Mouse (Mus musculus) CH12.LX (cell line): ENCODE results near the gene Dclk3.

Experiments used
- CTCF ChIP-seq, 2 experiments: IDR thresholded peaks in 1 of 2; conservative IDR thresholded peaks in 1 of 2; 2 replicates each; pipeline ENCODE4 v1.5.1; 2011 to 2012; ENCODE audit warnings: low read depth in 2 of 2, low read length in 2 of 2, improper control_type of control experiment in 1 of 2, inconsistent platforms in 1 of 2, mild to moderate bottlenecking in 1 of 2, moderate library complexity in 1 of 2
- E2F4 ChIP-seq: IDR thresholded peaks from 2 replicates; pipeline ENCODE4 v1.6.1; 2011; ENCODE audit warnings: low read depth, low read length, improper control_type of control experiment; ENCODE audit not compliant: insufficient replicate concordance
- EP300 ChIP-seq: IDR thresholded peaks from 2 replicates; pipeline ENCODE4 v1.6.1; 2011; ENCODE audit warnings: low read length, improper control_type of control experiment
- GABPA ChIP-seq: IDR thresholded peaks from 2 replicates; pipeline ENCODE4 v1.6.1; 2012; ENCODE audit warnings: low read depth, low read length, improper control_type of control experiment, inconsistent platforms; ENCODE audit not compliant: insufficient replicate concordance
- KAT2A ChIP-seq: IDR thresholded peaks from 2 replicates; pipeline ENCODE4 v1.6.1; 2012; ENCODE audit warnings: low read length, improper control_type of control experiment, inconsistent platforms; ENCODE audit not compliant: insufficient replicate concordance
- MAFK ChIP-seq: IDR thresholded peaks from 2 replicates; pipeline ENCODE4 v1.6.1; 2011; ENCODE audit warnings: low read length, improper control_type of control experiment; ENCODE audit not compliant: insufficient replicate concordance
- MAX ChIP-seq: IDR thresholded peaks from 2 replicates; pipeline ENCODE4 v1.6.1; 2011; ENCODE audit warnings: low read length, improper control_type of control experiment
- POLR2A ChIP-seq: IDR thresholded peaks from 2 replicates; pipeline ENCODE4 v1.6.1; 2011; ENCODE audit warnings: low read depth, mild to moderate bottlenecking, improper control_type of control experiment, low read length
- POLR2AphosphoS2 ChIP-seq: IDR thresholded peaks from 2 replicates; pipeline ENCODE4 v1.6.1; 2011; ENCODE audit warnings: low read depth, low read length, improper control_type of control experiment
- RCOR1 ChIP-seq: conservative IDR thresholded peaks from 2 replicates; pipeline ENCODE4 v1.6.1; 2012; ENCODE audit warnings: low read depth, mild to moderate bottlenecking, inconsistent platforms, low read length, improper control_type of control experiment
- TBP ChIP-seq: conservative IDR thresholded peaks from 2 replicates; pipeline ENCODE4 v1.6.1; 2011; ENCODE audit warnings: low read depth, low read length, improper control_type of control experiment
- ZC3H11A ChIP-seq: IDR thresholded peaks from 2 replicates; pipeline ENCODE4 v1.6.1; 2012; ENCODE audit warnings: low read depth, mild to moderate bottlenecking, inconsistent platforms, low read length, improper control_type of control experiment

DNA sequence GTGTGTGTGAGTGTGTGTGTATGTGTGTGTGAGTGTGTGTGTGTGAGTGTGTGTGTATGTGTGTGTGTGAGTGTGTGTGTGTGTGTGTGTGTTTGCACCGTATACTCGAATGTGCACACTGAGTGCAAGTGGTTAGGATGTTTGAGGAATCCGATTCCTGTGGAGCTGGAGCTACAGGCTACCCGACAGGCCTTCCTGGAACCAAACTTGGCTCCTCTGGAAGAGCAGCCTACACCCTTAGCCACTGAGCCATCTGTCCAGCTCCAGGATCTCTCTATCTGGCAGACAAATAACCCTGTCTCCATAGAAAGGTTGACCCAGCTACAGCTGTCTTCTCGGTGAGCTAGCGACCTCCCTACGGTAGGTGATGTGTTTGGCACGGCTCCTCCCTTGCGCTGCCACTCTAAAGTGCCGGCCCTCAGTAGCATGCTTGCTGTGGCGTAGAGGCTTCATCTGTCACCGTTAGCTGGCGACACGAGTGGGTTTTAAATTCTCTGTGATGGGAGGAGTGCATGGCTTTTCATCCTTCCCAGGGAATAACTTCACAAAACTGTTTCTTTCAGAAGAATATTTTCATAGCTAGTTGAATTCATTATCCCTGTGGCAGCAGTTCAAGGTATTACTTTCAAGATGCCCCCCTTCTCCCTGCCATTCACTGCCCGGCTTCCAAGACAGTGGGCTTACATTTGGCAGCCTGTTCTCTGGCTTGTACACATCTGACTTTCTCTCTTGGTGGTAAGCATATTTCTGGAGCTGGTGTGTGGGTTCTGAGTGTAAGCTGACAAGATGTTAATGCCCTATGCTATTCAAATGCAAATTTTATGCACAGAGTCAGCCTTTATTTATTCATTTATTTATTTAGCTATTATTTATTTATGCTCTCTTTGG lies 75.9 kb downstream of the Dclk3 start:
- no peak for TF ChIP-seq GABPA
- TF ChIP-seq POLR2AphosphoS2 = no peak
- TF ChIP-seq E2F4 = no peak
- no peak for TF ChIP-seq CTCF (conservative IDR thresholded peaks at IDR 0.05 in 1 of 2, IDR thresholded peaks at IDR 0.05 in 1 of 2; ENCODE audit: low read depth in 2 of 2, low read length in 2 of 2)
- TF ChIP-seq POLR2A = no peak
- TF ChIP-seq TBP = no peak
- TF ChIP-seq ZC3H11A = no peak
- TF ChIP-seq KAT2A = no peak
- no peak for TF ChIP-seq MAX
- TF ChIP-seq MAFK = no peak
- no peak for TF ChIP-seq EP300
- no peak for TF ChIP-seq RCOR1
